Mouse (Mus musculus) heart, postnatal 0 days (tissue): ENCODE data around the gene Rnf34. TPM values are rescaled to one million over a fixed set of nuclear protein-coding genes. Genes with fewer than 3 reads are reported as not detected.

ENCODE experiments used
- ATAC-seq: fragments of 200-750 bp; cut with Nextera tagmentation; 2 replicates; pipeline ENCODE4 v1.8.0; 2017; ENCODE audit warnings: low read depth, moderate number of reproducible peaks, moderate library complexity; ENCODE audit not compliant: insufficient read depth
- DNase-seq: peaks from one replicate; pipeline ENCODE4 v3.0.0-alpha.2; 2016; ENCODE audit warnings: low spot score
- H3K27ac ChIP-seq: fragments of 300-500 bp; sonication (generic); 2 replicates; pipeline ENCODE4 v1.5.1; 2014; ENCODE audit warnings: low read depth, mild to moderate bottlenecking
- H3K27me3 ChIP-seq: fragments of 300-500 bp; sonication (generic); 2 replicates; pipeline ENCODE4 v1.6.1; 2014; ENCODE audit warnings: low read length, mixed read lengths; ENCODE audit not compliant: control insufficient read depth, insufficient read depth
- H3K36me3 ChIP-seq: fragments of 300-500 bp; sonication (generic); replicated peaks from 2 replicates; pipeline ENCODE4 v1.6.1; 2014; ENCODE audit warnings: low read length, mixed read lengths; ENCODE audit not compliant: control insufficient read depth, insufficient read depth
- H3K4me1 ChIP-seq: fragments of 300-500 bp; sonication (generic); 2 replicates; pipeline ENCODE4 v1.6.1; 2014; ENCODE audit warnings: antibody characterized with exemption; ENCODE audit not compliant: control insufficient read depth, insufficient read depth
- H3K4me2 ChIP-seq: fragments of 300-500 bp; sonication (generic); 2 replicates; pipeline ENCODE4 v1.6.1; 2014; ENCODE audit warnings: low read depth, mild to moderate bottlenecking, low read length, moderate library complexity
- H3K4me3 ChIP-seq: fragments of 300-500 bp; sonication (generic); 2 replicates; pipeline ENCODE4 v1.5.1; 2014; ENCODE audit warnings: low read depth, low read length
- H3K9ac ChIP-seq: fragments of 300-500 bp; sonication (generic); replicated peaks from 2 replicates; pipeline ENCODE4 v1.6.1; 2014; ENCODE audit warnings: low read depth, low read length, mixed read lengths
- H3K9me3 ChIP-seq: fragments of 300-500 bp; sonication (generic); replicated peaks from 2 replicates; pipeline ENCODE4 v1.6.1; 2016; ENCODE audit warnings: low read length; ENCODE audit not compliant: control insufficient read depth
- CTCF ChIP-seq: IDR thresholded peaks from 2 replicates; pipeline ENCODE4 v1.5.1; 2016; ENCODE audit warnings: antibody characterized with exemption, control low read depth, low read depth
- EP300 ChIP-seq: IDR thresholded peaks from 2 replicates; pipeline ENCODE4 v1.6.1; 2016; ENCODE audit warnings: antibody characterized with exemption, low read depth
- WGBS: fragments of 180-500 bp; shearing (Covaris S2); extraction: QIAGEN DNeasy Blood & Tissue Kit; methylation state at CpG from one replicate; pipeline ENCODE4 v1.1.7; 2014; 5-methylcytosine and 5-hydroxymethylcytosine counted together
- polyA plus RNA-seq: library from polyadenylated mRNA; unstranded; fragments of >200 nt; fragmentation: Nextera tagmentation; extraction: Ambion mirVana; gene quantifications from 2 replicates; pipeline ENCODE4 v1.2.1, GENCODE M21; 2015
- total RNA-seq: library from RNA; depleted of rRNA; stranded (reverse); fragments of >200 nt; gene quantifications from 2 replicates; pipeline ENCODE4 v1.2.3, GENCODE M21; 2014; ENCODE audit warnings: low replicate concordance

Gene Rnf34
- total and polyA plus RNA-seq, 2 experiments from 2014 or later, result 23.4 to 28.4 TPM

- Histone ChIP-seq H3K36me3 (peaks cover 5% of the 10 kb centered on the region), H3K27ac (no peak overlapping the region), H3K9me3 (no peaks in the 10 kb centered on the region), H3K4me3 (no peak overlapping the region), H3K27me3 (no peaks in the 10 kb centered on the region), H3K4me2 (no peak overlapping the region), H3K9ac (no peak overlapping the region), H3K4me1 (peaks cover 7% of the 10 kb centered on the region)
- ATAC-seq (no peak), DNase-seq (no peak)
- WGBS, result 77% methylated on average over 1 of the region's 1 CpGs
- TF ChIP-seq EP300, result no peak
These were observed 25.9 kb upstream of the Rnf34 start for GRCm38 (mm10) chr5:122823976-122824375.

- no peak overlapping the region for H3K27ac ChIP-seq
- no peaks in the 10 kb centered on the region for H3K9me3 ChIP-seq
- H3K36me3 ChIP-seq, result peaks cover 2% of the 10 kb centered on the region
- H3K4me1 ChIP-seq, result peaks cover 7% of the 10 kb centered on the region
- WGBS, result 58% methylated on average over 6 of the region's 6 CpGs
- ATAC-seq (no peak), DNase-seq (no peak)
- no peak overlapping the region for H3K9ac ChIP-seq
- no peak overlapping the region for H3K4me2 ChIP-seq
- H3K27me3 ChIP-seq, result no peaks in the 10 kb centered on the region
- TF ChIP-seq EP300 (no peak), CTCF (no peak)
- no peak overlapping the region for H3K4me3 ChIP-seq
These were observed 25.4 kb upstream of the Rnf34 start for GRCm38 (mm10) chr5:122824450-122824849.

- Histone ChIP-seq H3K9ac (no peak overlapping the region), H3K4me1 (peaks cover 4% of the 10 kb centered on the region), H3K4me3 (no peak overlapping the region), H3K4me2 (no peak overlapping the region), H3K27me3 (no peaks in the 10 kb centered on the region), H3K36me3 (no peaks in the 10 kb centered on the region), H3K9me3 (no peaks in the 10 kb centered on the region), H3K27ac (no peak overlapping the region)
- WGBS, result 78% methylated on average over 8 of the region's 8 CpGs
- no peak for TF ChIP-seq EP300
- no peak for TF ChIP-seq CTCF
- DNase-seq (no peak), ATAC-seq (no peak)
These were observed 24.7 kb upstream of the Rnf34 start for GRCm38 (mm10) chr5:122825099-122825498.

- Histone ChIP-seq H3K36me3 (no peaks in the 10 kb centered on the region), H3K9me3 (no peaks in the 10 kb centered on the region), H3K27ac (no peak overlapping the region), H3K27me3 (no peaks in the 10 kb centered on the region), H3K4me2 (no peak overlapping the region), H3K9ac (no peak overlapping the region), H3K4me3 (no peak overlapping the region), H3K4me1 (no peaks in the 10 kb centered on the region)
- WGBS, result 81% methylated on average over 10 of the region's 10 CpGs
- no peak for DNase-seq
- TF ChIP-seq CTCF (no peak), EP300 (no peak)
- ATAC-seq, result no peak
These were observed 17.3 kb upstream of the Rnf34 start for GRCm38 (mm10) chr5:122832536-122832935.

GRCm38 (mm10) chr5:122832996-122833395 lies 16.9 kb upstream of the Rnf34 start:
- Histone ChIP-seq H3K4me3 (no peak overlapping the region), H3K4me1 (no peaks in the 10 kb centered on the region), H3K4me2 (no peak overlapping the region), H3K9ac (no peak overlapping the region), H3K9me3 (no peaks in the 10 kb centered on the region), H3K27me3 (no peaks in the 10 kb centered on the region), H3K36me3 (no peaks in the 10 kb centered on the region), H3K27ac (no peak overlapping the region)
- no peak for TF ChIP-seq EP300
- TF ChIP-seq CTCF, result no peak
- DNase-seq (no peak), ATAC-seq (no peak)
- 69% methylated on average over 10 of the region's 10 CpGs for WGBS

- WGBS, result 81% methylated on average over 2 of the region's 2 CpGs
- no peak for ATAC-seq
These were observed 8.7 kb upstream of the Rnf34 start for GRCm38 (mm10) chr5:122841126-122841525.

More at GRCm38 (mm10) chr5:122841126-122841525, 8.7 kb upstream of the Rnf34 start:
- no peaks in the 10 kb centered on the region for H3K4me1 ChIP-seq
- no peak overlapping the region for H3K4me3 ChIP-seq
- H3K36me3 ChIP-seq, result no peaks in the 10 kb centered on the region
- H3K9ac ChIP-seq, result no peak overlapping the region
- H3K9me3 ChIP-seq, result no peaks in the 10 kb centered on the region
- no peak overlapping the region for H3K27ac ChIP-seq
- H3K4me2 ChIP-seq, result no peak overlapping the region
- no peaks in the 10 kb centered on the region for H3K27me3 ChIP-seq
- TF ChIP-seq CTCF, result no peak
- no peak for TF ChIP-seq EP300
- DNase-seq, result no peak
